Mouse (Mus musculus) bone marrow macrophage, adult 2 months (primary cell): ENCODE data around the gene Shcbp1l. TPM values are rescaled to one million over a fixed set of nuclear protein-coding genes. Genes with fewer than 3 reads are reported as not detected.
A peak's percentile ranks its signal among the peaks of the same experiment; 100 is the strongest.

Experiments used
- H3K27ac ChIP-seq: 2 replicates; pipeline ENCODE4 v1.5.1; 2012; ENCODE audit warnings: low read depth, low read length; ENCODE audit not compliant: insufficient read depth
- H3K4me1 ChIP-seq: 2 replicates; pipeline ENCODE4 v1.6.1; 2012; ENCODE audit warnings: low read length; ENCODE audit not compliant: control insufficient read depth, insufficient read depth
- H3K4me3 ChIP-seq: 2 replicates; pipeline ENCODE4 v1.5.1; 2012; ENCODE audit warnings: mild to moderate bottlenecking, low read length, moderate library complexity; ENCODE audit not compliant: insufficient read depth
- CTCF ChIP-seq: IDR thresholded peaks from 2 replicates; pipeline ENCODE4 v1.5.1; 2012; ENCODE audit warnings: low read depth, mild to moderate bottlenecking, low read length, moderate library complexity
- POLR2A ChIP-seq: IDR thresholded peaks from 2 replicates; pipeline ENCODE4 v1.6.1; 2012; ENCODE audit warnings: mild to moderate bottlenecking, low read depth, low read length, borderline replicate concordance
- polyA plus RNA-seq: library from polyadenylated mRNA; stranded (reverse); fragments of >200 nt; gene quantifications from 2 replicates; pipeline ENCODE4 v1.2.4, GENCODE M21; 2012; ENCODE audit not compliant: missing spikeins, insufficient read depth, insufficient read length

Gene Shcbp1l
- polyA plus RNA-seq, 1 experiment: 0.84 TPM

GRCm38 (mm10) chr1:153489132-153489531 is 64.2 kb downstream of the Shcbp1l start:
- Histone ChIP-seq H3K27ac (peak overlapping the region; percentile 97), H3K4me3 (no peak overlapping the region), H3K4me1 (peaks cover 55% of the 10 kb centered on the region)
- TF ChIP-seq CTCF: peak; percentile 41
- TF ChIP-seq POLR2A: no peak

- no peak overlapping the region for H3K4me3 ChIP-seq
- H3K27ac ChIP-seq: peak overlapping the region; percentile 97
These were observed 64.6 kb downstream of the Shcbp1l start for GRCm38 (mm10) chr1:153489540-153489939.

GRCm38 (mm10) chr1:153489963-153490362 is 65.0 kb downstream of the Shcbp1l start:
- H3K4me3 ChIP-seq: no peak overlapping the region
- H3K4me1 ChIP-seq: peaks cover 55% of the 10 kb centered on the region
- TF ChIP-seq CTCF (no peak), POLR2A (no peak)
- H3K27ac ChIP-seq: peak overlapping the region; percentile 97

More at GRCm38 (mm10) chr1:153489540-153489939, 64.6 kb downstream of the Shcbp1l start:
- peaks cover 55% of the 10 kb centered on the region for H3K4me1 ChIP-seq
- TF ChIP-seq POLR2A (no peak), CTCF (no peak)

GRCm38 (mm10) chr1:153491345-153491744 is 66.4 kb downstream of the Shcbp1l start:
- Histone ChIP-seq H3K27ac (peak overlapping the region; percentile 87), H3K4me3 (no peak overlapping the region), H3K4me1 (peaks cover 55% of the 10 kb centered on the region)
- TF ChIP-seq CTCF (no peak), POLR2A (no peak)

- TF ChIP-seq POLR2A: no peak
- no peak for TF ChIP-seq CTCF
- Histone ChIP-seq H3K4me1 (peaks cover 55% of the 10 kb centered on the region), H3K4me3 (no peak overlapping the region), H3K27ac (peak overlapping the region; percentile 87)
These were observed 66.9 kb downstream of the Shcbp1l start for GRCm38 (mm10) chr1:153491822-153492221.

GRCm38 (mm10) chr1:153493338-153493737 is 68.4 kb downstream of the Shcbp1l start:
- H3K4me1 ChIP-seq: peaks cover 48% of the 10 kb centered on the region
- no peak overlapping the region for H3K4me3 ChIP-seq
- peak overlapping the region; percentile 28; the same call in 1 of the 2 replicates for H3K27ac ChIP-seq
- TF ChIP-seq POLR2A: no peak
- TF ChIP-seq CTCF: no peak

GRCm38 (mm10) chr1:153493931-153494330 is 69.0 kb downstream of the Shcbp1l start:
- TF ChIP-seq POLR2A (no peak), CTCF (no peak)

GRCm38 (mm10) chr1:153496030-153496429 is 71.1 kb downstream of the Shcbp1l start:
- Histone ChIP-seq H3K27ac (no peak overlapping the region), H3K4me3 (no peak overlapping the region), H3K4me1 (peaks cover 33% of the 10 kb centered on the region)
- no peak for TF ChIP-seq CTCF
- TF ChIP-seq POLR2A: no peak

More at GRCm38 (mm10) chr1:153493931-153494330, 69.0 kb downstream of the Shcbp1l start:
- Histone ChIP-seq H3K4me3 (no peak overlapping the region), H3K4me1 (peaks cover 42% of the 10 kb centered on the region), H3K27ac (no peak overlapping the region)

GRCm38 (mm10) chr1:153500030-153500429 is 75.1 kb downstream of the Shcbp1l start:
- Histone ChIP-seq H3K4me3 (no peak overlapping the region), H3K27ac (no peak overlapping the region), H3K4me1 (peaks cover 18% of the 10 kb centered on the region)
- no peak for TF ChIP-seq POLR2A
- no peak for TF ChIP-seq CTCF

GRCm38 (mm10) chr1:153501644-153502321 is 76.8 kb downstream of the Shcbp1l start:
- TF ChIP-seq CTCF (peak; percentile 31; the same call in 1 of the 2 replicates), POLR2A (no peak)
- H3K4me3 ChIP-seq: 0 out of 2 replicates have a peak overlapping the region, but pooled peaks have one; percentile 13

More at GRCm38 (mm10) chr1:153501644-153502321, 76.8 kb downstream of the Shcbp1l start:
- H3K4me1 ChIP-seq: peaks cover 18% of the 10 kb centered on the region
- H3K27ac ChIP-seq: peak overlapping the region; percentile 99

Other genes with a start within 250 kb of the Shcbp1l start
- gene Lamc2, start 238.7 kb upstream of the Shcbp1l start, polyA plus RNA-seq: not detected in 2 replicates
- gene Lamc1, start 92.4 kb upstream of the Shcbp1l start, polyA plus RNA-seq: 15.5 and 16.4 TPM in 2 replicates
- 61.2 and 67.9 TPM in 2 replicates for gene Dhx9, start 62.5 kb downstream of the Shcbp1l start, polyA plus RNA-seq
- gene Npl, start 124.9 kb downstream of the Shcbp1l start, polyA plus RNA-seq: 6.6 and 7.2 TPM in 2 replicates
- gene Rgs8, start 227.9 kb downstream of the Shcbp1l start, polyA plus RNA-seq: 0.66 TPM in 1 of 2 replicates, not detected in the other